Mouse (Mus musculus) myocyte (in vitro differentiated cells): ENCODE data around the gene Tnfrsf23.

Experiments
- CEBPB ChIP-seq: IDR thresholded peaks from 2 replicates; pipeline ENCODE4 v1.6.1; 2011; ENCODE audit warnings: mild to moderate bottlenecking, moderate library complexity; ENCODE audit not compliant: poor library complexity, insufficient read depth, severe bottlenecking
- E2F4 ChIP-seq: IDR thresholded peaks from one replicate; pipeline ENCODE4 v1.6.1; 2011; ENCODE audit warnings: mild to moderate bottlenecking, control low read depth, moderate library complexity; ENCODE audit not compliant: insufficient read depth
- MAX ChIP-seq: IDR thresholded peaks from one replicate; pipeline ENCODE4 v1.6.1; 2011; ENCODE audit warnings: low read depth, mild to moderate bottlenecking, control low read depth
- MYOD1 ChIP-seq, 3 experiments: IDR thresholded peaks; one replicate each; pipeline ENCODE4 v1.6.1; 2011; ENCODE audit warnings: control low read depth in 2 of 3, low read depth in 2 of 3, mild to moderate bottlenecking in 2 of 3, moderate library complexity in 1 of 3; ENCODE audit not compliant: insufficient read length in 2 of 3, control insufficient read depth in 1 of 3
- MYOG ChIP-seq, 3 experiments: IDR thresholded peaks; one replicate each; pipeline ENCODE4 v1.6.1; 2011; ENCODE audit warnings: control low read depth in 2 of 3, low read depth in 2 of 3, mild to moderate bottlenecking in 2 of 3; ENCODE audit not compliant: insufficient read length in 2 of 3, control insufficient read depth in 1 of 3, insufficient read depth in 1 of 3
- POLR2A ChIP-seq: IDR thresholded peaks from one replicate; pipeline ENCODE4 v1.6.1; 2011; ENCODE audit warnings: low read depth, mild to moderate bottlenecking, control low read depth, moderate library complexity; ENCODE audit not compliant: insufficient read length
- POLR2AphosphoS2 ChIP-seq: IDR thresholded peaks from one replicate; pipeline ENCODE4 v1.6.1; 2011; ENCODE audit warnings: low read depth, control low read depth; ENCODE audit not compliant: insufficient read length
- REST ChIP-seq: IDR thresholded peaks from one replicate; pipeline ENCODE4 v1.6.1; 2011; ENCODE audit warnings: mild to moderate bottlenecking, control low read depth, moderate library complexity; ENCODE audit not compliant: insufficient read depth, insufficient read length
- TCF12 ChIP-seq: IDR thresholded peaks from one replicate; pipeline ENCODE4 v1.6.1; 2011; ENCODE audit warnings: mild to moderate bottlenecking, control low read depth; ENCODE audit not compliant: poor library complexity, insufficient read depth, severe bottlenecking
- USF1 ChIP-seq: IDR thresholded peaks from one replicate; pipeline ENCODE4 v1.6.1; 2011; ENCODE audit warnings: low read depth, mild to moderate bottlenecking, control low read depth, moderate library complexity

- TF ChIP-seq POLR2A (no peak), MYOG (IDR thresholded peaks at IDR 0.05; ENCODE audit: control insufficient read depth in 1 of 3, insufficient read depth in 1 of 3, insufficient read length in 2 of 3, low read depth in 2 of 3) (no peak), TCF12 (no peak), MYOD1 (IDR thresholded peaks at IDR 0.05; ENCODE audit: control insufficient read depth in 1 of 3, insufficient read length in 2 of 3, low read depth in 2 of 3) (no peak), MAX (no peak), CEBPB (no peak), REST (no peak), USF1 (no peak), POLR2AphosphoS2 (no peak), E2F4 (no peak)
Measured at GRCm38 (mm10) chr7:143631503-143631902, 54.2 kb downstream of the Tnfrsf23 start.
